Mouse (Mus musculus) kidney, adult 11 months (tissue): ENCODE results near the gene Gm20388.

ENCODE experiments used
- DNase-seq: peaks from one replicate; pipeline ENCODE4 v3.0.0; 2022

Gm20388 gene

GRCm38 (mm10) chr8:121174721-121175539, 1264.3 kb downstream of the Gm20388 start:
- DNase-seq, result no peak

GRCm38 (mm10) chr8:121175540-121176090, 1265.0 kb downstream of the Gm20388 start:
- no peak for DNase-seq

DNA sequence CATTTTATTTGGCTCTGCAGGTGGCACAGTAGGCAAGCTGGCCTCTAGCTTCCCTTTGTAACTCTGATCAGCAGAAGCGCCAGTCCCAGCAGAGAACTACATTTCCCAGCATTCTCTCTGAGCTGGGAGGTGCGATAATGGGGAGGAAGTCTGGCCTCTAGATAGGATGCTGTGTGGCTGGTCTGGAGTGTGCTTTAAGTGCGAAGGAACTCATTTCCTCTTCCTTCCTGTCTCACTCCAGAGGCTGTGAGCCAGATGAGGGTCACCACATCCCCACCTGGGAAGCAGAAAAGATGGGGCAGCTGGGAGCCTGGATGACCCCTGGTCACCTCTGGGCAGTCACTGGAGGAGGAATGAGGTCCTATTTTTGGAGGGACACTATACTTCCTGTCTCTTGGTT, 1265.7 kb downstream of the Gm20388 start:
- DNase-seq, result no peak

DNA sequence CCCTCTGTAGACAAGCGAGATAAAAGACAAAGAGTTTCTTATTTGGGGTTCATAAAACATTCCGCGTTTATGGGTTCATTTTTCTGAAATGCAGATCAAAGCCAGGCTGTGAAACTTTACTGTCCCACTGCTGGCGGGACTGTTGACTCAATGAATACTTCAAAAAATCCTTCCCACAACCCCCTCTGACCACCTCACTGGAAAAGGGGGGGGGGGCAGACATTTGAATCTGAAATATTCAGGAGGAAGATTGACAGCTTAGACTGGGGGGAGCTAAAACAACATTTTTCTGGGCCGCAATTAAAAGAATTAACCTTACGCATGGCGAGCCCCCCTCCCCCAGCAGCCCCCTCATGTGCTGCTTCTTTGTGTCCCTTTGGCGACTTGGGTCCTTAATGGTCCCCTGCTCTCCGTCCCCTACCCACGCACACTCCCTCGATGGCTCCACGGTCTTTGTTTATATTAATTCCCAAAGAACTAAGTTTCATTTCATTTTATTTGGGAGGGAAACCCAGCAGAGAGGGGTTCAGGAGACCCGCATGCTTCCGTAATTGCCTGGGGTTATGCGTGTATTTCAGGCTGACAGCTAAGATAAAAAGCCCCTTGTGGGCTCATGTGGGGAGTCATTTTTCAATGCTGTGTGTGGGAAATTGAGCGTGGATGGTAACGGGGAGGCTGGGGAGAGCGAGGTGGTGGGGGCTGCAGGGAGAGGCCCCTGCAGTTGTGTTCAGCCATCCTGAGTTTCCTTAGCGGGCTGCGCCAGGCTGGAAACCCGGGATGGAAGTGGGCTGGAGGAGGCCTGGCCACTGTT, 1270.0 kb downstream of the Gm20388 start:
- no peak for DNase-seq

DNA sequence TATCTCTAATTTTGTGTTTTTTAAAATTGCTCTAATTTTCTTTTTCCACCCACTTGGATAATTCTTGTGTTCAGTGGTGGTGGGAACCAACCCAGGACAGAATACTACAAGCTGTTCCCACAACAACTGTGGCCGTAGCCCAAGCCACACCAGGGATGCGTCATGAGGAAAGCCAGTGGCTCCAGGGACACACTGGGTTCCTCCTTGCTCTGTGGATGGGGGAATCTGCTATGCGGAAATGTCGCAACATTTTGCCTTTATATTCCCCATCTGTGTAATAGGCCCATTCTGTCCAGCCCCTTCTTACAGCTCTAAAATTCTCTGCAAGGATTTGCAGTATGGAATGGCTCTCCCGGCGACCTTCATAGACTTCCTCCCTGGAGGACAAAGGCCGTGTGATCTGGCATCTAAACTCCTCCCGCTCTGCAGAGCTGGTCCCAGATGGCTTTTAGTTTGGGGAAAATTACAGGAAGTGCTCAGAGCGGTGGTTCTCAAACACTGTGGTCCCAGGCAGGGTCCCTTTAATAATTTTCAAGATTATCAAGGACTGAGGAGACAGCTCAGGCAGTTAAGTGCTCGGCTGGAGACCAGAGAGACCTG, 1270.7 kb downstream of the Gm20388 start:
- DNase-seq, result no peak

DNA sequence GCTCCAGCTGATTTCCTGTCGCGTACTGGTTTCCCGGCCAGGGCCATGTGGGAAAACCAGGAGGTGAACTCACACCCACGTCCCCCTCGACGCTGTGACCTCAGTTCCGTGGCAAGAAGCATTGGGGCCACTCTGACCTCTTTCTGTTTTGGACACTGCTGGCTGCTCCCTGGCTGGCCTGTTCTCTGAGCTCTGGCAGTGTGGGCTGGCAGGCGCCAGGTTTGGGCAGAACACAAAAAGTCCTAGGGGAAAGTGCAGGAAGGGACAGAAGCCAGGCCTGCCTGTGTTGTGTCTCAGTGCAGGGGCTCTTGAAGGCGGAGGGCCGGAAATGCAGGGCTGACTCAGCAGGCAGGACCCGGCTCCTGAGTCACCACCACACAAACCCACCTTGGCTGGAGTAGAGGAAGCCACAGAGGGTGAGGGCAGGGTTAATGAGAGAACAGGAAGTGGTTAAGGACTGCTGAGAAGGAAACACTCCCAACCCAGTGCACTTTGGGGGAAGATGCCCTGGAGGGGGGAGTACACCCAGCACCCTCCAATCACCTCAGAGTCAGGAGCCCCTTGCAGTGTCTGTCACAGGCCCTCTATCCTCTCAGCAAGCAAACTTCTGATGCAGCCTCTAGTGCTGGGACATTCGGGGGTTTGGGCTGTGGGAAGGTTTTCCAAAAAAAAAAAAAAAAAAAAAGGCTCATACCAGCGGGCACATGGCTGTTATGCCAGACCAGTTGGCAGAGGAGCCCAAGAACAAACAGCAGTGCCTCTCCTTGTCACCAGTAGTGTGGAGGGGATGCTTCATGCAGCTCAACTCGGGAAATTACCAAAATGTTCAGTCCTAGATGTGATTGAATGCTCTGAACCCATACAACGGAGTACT, 1277.1 kb downstream of the Gm20388 start:
- peak; percentile 48 for DNase-seq

DNA sequence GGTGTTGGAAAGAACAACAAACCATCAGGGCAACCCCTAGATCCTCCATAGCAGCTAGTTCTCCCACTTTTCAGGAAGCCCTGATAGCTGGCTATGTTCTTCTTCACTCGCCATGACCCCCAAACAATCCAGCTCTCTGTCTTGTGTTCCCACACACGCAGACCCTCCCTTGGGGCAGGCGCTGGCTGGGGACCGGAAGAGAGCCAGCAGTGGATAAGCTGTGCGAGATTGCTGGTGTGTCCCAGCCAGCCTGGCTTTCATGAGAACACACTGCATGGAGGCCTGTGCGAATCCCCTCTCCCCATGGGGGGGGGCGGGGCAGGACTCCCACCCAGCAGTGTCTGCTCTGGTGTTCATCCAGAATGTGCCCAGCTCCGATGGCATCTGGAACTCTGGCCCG, 1278.4 kb downstream of the Gm20388 start:
- DNase-seq, result no peak

GRCm38 (mm10) chr8:121192451-121192850, 1281.8 kb downstream of the Gm20388 start:
- peak; percentile 35 for DNase-seq

DNA sequence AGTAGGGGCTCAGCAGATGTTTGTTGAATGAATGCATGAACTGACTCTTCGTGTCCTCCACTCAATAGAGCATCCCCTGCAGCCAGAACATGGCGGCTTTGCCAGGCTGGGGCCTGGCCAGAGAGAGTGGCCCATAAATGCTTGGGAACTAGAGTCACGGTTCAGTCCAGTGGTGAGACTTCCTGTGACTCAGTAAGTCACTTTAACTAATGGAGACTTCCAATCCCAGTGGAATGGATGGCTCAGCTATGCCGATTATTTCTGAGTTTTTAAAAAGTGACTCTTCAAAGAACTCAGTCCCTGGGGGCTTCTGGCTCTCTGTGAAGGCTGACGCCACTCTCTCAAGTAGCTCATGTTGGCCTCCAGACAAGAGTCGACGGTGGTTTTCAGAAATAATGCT, 1285.3 kb downstream of the Gm20388 start:
- no peak for DNase-seq

DNA sequence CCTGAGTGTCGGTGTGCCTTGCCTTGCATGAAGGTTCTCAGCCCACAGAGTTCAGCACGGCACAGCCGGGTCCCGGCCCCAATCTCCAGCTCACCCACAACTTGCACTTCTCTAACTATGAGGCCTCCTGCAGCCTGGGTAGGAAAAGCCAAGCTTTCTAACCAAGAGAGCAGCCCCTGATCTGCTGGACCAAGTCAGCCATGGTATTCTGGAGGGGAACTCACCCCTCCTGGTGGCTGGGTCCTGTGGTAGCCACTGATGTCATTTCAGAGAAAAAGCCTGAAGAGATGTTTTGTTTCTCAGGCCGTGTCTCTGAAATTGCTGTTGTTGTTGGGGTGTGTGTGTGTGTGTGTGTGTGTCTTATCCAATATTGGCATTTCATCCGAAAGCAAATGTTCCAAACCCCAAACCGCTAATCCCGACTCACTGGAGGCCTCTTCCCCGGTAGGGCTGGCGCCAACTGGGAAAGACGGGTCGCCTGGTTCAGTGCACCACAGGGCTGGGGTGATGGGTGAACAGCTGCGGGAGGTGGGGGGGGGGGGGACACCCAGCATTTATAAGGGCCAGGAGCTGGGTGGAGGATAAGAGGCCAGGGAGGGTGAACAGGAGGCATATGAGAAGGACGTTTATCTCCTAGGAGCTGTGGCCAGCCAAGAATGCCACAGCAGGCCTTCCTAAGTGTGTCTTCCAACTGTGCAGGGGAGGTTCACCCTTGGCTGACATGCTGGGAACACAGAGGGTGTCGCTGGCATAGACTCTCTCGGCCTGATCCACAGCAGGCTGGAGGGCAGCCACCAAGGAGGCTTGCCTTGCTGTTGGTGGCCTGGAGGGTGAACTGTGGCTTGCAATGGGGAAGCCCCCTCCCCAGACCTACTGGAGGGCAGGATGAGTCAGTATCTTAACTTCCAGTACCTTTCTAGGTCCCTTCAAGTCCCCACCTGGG, 1286.4 kb downstream of the Gm20388 start:
- DNase-seq, result no peak

DNA sequence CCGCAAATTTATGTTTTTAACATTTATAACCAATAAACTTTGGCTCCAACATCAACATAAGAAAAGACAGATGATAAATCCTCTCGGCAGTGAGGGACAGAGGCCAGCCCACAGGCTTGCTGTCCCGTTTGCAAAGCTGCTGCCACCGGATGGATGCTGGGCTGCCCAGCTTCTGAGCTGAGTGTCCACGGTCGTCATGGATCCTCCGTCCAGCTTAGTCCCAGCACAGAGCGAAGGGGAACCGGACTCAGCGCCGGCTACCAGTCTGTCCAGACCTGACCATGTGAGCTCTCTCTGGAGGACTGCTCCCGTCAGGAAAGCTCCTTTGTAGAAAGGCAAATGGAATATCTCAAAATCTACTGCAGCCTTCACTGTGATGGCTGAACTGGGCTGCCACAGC, 1289.4 kb downstream of the Gm20388 start:
- DNase-seq, result no peak

- DNase-seq, result peak; percentile 34
Measured at GRCm38 (mm10) chr8:121200979-121201378, 1290.3 kb downstream of the Gm20388 start.

DNA sequence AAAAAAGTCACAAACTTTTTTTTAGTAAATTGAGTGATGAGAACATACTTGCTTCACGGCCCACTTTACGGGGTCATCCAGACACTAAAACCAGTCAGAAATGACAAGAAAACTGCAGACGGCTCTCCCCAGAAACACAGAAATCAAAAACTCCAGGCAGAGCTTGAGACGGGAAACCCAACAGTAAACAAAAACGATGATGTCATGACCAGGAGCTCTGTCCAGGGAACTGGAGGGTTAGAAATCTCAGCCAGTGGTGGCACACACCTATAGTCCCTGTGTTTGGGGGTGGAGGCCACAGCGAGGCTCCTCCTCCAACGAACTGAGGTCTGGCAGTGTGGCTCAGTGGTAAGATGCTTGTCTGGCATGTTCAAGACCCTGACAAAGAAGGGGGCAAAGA, 1291.0 kb downstream of the Gm20388 start:
- DNase-seq, result no peak

GRCm38 (mm10) chr8:121203612-121204376, 1293.2 kb downstream of the Gm20388 start:
- DNase-seq, result no peak

- no peak for DNase-seq
Measured at GRCm38 (mm10) chr8:121207171-121207570, 1296.5 kb downstream of the Gm20388 start.

DNA sequence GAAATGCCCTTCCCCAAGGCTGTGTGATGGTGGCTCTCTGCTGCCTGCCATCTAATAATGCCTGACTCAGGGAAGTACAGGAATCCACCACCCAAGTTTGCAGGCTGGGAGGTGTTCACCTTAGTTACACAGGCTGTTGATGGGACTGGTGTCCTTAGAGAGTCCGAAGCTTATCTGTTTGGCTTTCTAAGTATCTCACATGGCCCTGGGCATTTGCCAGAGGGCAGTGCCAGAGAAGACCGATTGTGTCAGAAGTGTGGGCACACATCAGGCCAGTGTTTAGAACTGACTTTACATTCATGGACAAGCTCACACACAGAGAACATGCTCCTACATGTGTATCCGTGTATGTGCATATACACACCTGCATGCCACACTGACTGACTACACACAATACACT, 1300.0 kb downstream of the Gm20388 start:
- DNase-seq, result no peak

- DNase-seq, result no peak
Measured at GRCm38 (mm10) chr8:121213236-121213635, 1302.6 kb downstream of the Gm20388 start.

- DNase-seq, result no peak
Measured at GRCm38 (mm10) chr8:121213651-121214050, 1303.0 kb downstream of the Gm20388 start.

- no peak for DNase-seq
Measured at GRCm38 (mm10) chr8:121214975-121215374, 1304.3 kb downstream of the Gm20388 start.

DNA sequence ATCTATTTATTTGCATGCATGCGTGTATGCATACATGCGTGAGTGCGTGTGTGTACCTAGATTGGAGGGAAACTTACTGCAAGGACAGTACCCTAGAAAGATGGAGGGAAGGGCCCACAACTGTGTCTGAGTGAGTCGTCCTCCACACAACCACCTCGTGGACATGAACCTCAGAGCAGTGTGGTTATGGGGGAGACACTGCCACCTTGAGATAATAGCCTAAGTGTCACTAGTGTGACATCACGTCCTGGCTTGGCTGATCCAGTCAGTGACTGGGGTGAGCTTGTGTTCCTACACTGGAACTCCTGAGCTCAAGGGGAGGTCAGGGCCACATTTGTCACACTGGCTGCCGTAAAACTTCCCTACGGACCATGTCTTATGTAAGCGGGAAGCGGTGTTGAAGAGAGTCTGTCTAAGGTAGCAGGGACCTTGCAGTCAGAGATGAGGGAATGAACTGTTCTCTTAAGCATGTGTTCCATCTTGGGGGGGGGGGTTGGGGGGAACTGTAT, 1305.9 kb downstream of the Gm20388 start:
- DNase-seq, result no peak
